Mouse (Mus musculus): ENCODE results near the gene Hexim1. TPM values are rescaled to one million over a fixed set of nuclear protein-coding genes. Genes with fewer than 3 reads are reported as not detected.

Hexim1 gene
- polyA plus RNA-seq, 1 experiment = 25.6 TPM

DNA sequence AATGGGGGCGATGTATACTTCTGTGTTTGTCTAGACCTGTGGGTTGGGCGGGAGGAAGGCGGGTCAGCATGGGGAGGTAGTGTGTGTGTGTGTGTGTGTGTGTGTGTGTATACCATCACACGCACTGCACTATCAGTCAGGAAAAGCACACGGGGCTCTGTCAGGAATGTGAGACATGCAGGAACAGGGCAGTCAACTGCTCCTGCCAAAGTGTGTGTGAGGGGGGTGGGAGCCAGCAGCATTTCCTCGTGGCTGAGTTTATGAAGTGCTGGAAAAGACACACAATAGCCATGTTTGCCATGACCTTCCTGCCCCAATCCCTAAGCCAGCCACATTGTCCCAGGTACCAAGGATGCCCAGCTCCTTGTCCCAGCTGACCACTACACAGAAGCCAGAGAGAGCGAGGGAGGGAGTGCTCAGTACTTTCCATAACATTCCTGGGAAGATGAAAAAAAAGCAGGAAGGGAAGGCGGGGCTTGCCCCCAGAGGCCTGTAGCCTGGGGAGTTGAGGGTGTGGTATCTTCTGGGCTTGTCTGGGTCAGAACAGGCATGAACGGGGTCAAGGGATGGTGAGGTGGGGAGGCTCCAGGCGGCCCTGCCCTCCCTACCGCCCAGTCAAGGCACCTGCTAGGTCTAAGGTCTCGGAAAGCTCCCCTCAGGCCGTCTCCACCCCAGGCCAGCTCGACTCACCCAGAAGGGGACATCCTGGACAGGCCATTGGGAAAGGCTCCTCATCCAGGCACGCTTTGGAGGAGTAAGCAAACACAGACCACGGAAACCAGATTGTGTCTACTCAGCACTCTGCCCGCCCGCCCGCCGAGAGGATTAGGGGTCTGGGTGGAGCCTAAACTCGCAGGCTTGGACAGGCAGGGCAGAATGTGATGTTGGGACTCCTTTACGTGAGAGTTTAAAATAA lies 18.8 kb upstream of the Hexim1 start:
- DNase-seq (ENCODE audit: extremely low spot score in 1 of 2, low spot score in 1 of 2) = no peak

GRCm38 (mm10) chr11:103098531-103099190 lies 17.4 kb upstream of the Hexim1 start:
- DNase-seq (ENCODE audit: extremely low spot score in 1 of 2, low spot score in 1 of 2) = no peak

DNA sequence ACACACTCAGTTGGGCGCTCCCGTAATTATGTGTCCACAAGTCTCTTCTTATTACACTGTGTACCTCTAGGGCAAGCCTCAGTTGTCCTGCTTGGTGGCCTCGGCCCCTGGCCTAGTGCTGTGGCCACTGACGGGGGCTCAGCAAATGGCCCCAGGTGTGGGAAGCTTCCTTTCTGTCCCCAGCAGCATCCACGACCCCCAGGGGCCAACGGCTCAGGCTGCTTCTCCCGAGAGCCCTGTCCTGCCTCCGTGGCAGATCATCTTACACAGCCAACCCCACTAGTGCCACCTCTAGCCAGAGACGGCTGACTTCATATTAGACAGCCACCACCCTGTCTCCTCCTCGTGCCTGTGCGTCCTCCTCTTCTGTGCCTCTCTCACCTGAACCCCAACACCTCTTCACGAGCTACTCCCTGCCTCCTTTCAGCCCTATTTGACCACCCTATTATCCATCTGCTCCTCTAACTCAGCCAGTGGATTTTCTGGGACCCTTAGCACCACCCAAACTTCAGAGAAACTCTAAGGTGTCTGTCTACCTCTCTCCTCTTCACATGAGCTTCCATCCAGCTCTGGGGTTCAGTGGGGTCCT lies 16.6 kb upstream of the Hexim1 start:
- no peak for DNase-seq (ENCODE audit: extremely low spot score in 1 of 2, low spot score in 1 of 2)

GRCm38 (mm10) chr11:103100361-103100760 lies 15.7 kb upstream of the Hexim1 start:
- DNase-seq (ENCODE audit: extremely low spot score in 1 of 2, low spot score in 1 of 2) = no peak

DNA sequence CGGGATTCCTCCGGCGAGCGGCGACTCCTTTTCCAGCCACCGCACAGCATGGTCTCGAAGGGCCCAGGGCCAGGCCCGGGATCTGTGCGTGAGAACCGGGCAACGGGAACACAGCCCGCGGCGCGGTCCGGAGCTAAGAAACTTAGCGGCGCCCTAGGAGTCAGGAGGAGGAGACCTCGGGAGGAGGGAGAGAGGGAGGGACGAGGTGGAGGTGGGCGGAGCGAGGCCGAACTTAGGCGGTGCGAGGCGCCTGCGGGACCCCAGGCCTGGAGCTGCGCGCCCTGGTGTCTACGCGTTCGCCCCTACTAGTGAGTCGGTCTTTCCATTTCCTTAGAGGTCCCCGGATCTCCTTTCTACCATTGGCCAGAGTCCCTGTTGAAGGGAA lies 14.6 kb upstream of the Hexim1 start, which contains the start of the genes Plcd3 and Acbd4:
TSS of gene Plcd3 (minus strand) at position 178 of the 385 bp plus-strand sequence.
TSS of gene Acbd4 (plus strand) at position 202 of the 385 bp plus-strand sequence.
- DNase-seq (ENCODE audit: extremely low spot score in 1 of 2, low spot score in 1 of 2) = peak in 1 of 2 experiments; percentile 72

DNA sequence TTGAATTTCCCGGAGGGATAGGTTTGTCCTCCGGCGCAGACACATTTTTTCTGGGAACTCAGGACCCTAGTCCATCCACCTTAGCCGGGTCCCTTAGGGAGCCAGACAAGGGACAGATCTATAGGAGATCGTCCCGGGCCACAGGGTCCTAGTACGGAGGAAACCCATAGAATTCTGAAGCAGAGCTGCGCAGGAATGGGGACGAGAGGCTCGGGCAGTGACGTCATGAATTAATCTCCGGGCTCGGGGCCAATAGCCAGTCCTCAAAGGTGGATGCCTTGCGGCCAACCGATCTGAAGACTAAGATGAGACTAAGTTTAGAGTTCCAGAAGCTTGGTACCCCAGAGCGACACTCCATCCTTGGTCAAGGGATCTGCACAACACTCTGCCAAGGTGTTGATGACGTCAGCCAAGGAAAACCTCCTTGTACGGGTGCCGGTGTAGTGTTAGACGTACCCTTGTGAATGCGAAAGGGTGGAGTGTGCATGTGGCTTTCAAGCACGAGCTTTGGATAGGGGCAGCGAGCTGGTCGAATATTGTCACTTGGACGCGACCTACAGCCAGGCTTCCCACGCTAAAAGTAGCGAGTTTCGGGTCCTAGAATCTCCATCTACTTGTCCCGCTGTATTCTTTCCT lies 14.0 kb upstream of the Hexim1 start:
- peak; percentile 73 to 81 for DNase-seq (ENCODE audit: extremely low spot score in 1 of 2, low spot score in 1 of 2)

GRCm38 (mm10) chr11:103102725-103103349 lies 13.2 kb upstream of the Hexim1 start:
- peak; percentile 95 to 99 for DNase-seq (ENCODE audit: extremely low spot score in 1 of 2, low spot score in 1 of 2)

- DNase-seq (ENCODE audit: extremely low spot score in 1 of 2, low spot score in 1 of 2) = no peak
These were observed 12.4 kb upstream of the Hexim1 start for GRCm38 (mm10) chr11:103103621-103104020.

GRCm38 (mm10) chr11:103104469-103104868 lies 11.6 kb upstream of the Hexim1 start:
- DNase-seq (ENCODE audit: extremely low spot score in 1 of 2, low spot score in 1 of 2) = no peak

GRCm38 (mm10) chr11:103105180-103105725 lies 10.8 kb upstream of the Hexim1 start:
- DNase-seq (ENCODE audit: extremely low spot score in 1 of 2, low spot score in 1 of 2) = no peak

- DNase-seq (ENCODE audit: extremely low spot score in 1 of 2, low spot score in 1 of 2) = no peak
These were observed 10.2 kb upstream of the Hexim1 start for GRCm38 (mm10) chr11:103105810-103106209.

GRCm38 (mm10) chr11:103106386-103106785 lies 9.6 kb upstream of the Hexim1 start:
- no peak for DNase-seq (ENCODE audit: extremely low spot score in 1 of 2, low spot score in 1 of 2)

GRCm38 (mm10) chr11:103111301-103111700 lies 4.7 kb upstream of the Hexim1 start:
- no peak for DNase-seq (ENCODE audit: extremely low spot score in 1 of 2, low spot score in 1 of 2)

- DNase-seq (ENCODE audit: extremely low spot score in 1 of 2, low spot score in 1 of 2) = no peak
These were observed 4.0 kb upstream of the Hexim1 start for GRCm38 (mm10) chr11:103111881-103112551.

GRCm38 (mm10) chr11:103112552-103112912 lies 3.5 kb upstream of the Hexim1 start:
- no peak for DNase-seq (ENCODE audit: extremely low spot score in 1 of 2, low spot score in 1 of 2)

- no peak for DNase-seq (ENCODE audit: extremely low spot score in 1 of 2, low spot score in 1 of 2)
These were observed 3.0 kb upstream of the Hexim1 start for GRCm38 (mm10) chr11:103113005-103113404.

DNA sequence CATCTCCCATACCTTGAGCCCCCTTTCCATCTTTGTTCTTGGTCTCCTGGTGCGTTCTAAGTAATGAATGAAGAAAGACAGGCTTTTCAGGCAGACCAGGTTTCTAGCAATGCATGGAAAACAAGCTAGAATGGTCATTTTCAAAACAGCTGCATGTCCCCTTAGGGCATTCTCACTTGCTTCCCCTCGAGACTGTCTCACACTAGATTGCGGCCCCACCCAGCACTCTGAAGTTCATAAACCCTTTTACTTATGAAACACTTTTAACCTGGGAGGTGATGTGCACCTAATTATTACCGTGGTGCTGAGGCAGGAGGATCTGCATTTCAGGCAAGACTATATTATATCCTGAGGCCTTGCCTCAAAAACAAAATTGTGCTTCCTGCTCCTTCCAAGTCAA lies 2.3 kb upstream of the Hexim1 start:
- no peak for DNase-seq (ENCODE audit: extremely low spot score in 1 of 2, low spot score in 1 of 2)

GRCm38 (mm10) chr11:103114270-103114943 lies 1.6 kb upstream of the Hexim1 start:
- DNase-seq (ENCODE audit: extremely low spot score in 1 of 2, low spot score in 1 of 2) = no peak
